Comparison of ENCODE assay signal across 14 mouse cellular contexts in genomic region chr1:162620487-162620886, GRCm38 (mm10). TPM values are rescaled to one million over a fixed set of nuclear protein-coding genes. Genes with fewer than 3 reads are reported as not detected.
DNase-seq lines count a peak whose midpoint lies in the region; ATAC-seq and TF ChIP-seq lines count a peak whose summit lies in the region.
"Had no signal": no experiment of that assay in that cellular context is flagged by ENCODE, and none has a peak within 500 bp of the region (broad histone marks: within the 10 kb centered on the region; RNA-seq: fewer than 3 reads in every experiment).

No protein-coding gene starts in this region.

- peaks cover 7% of the 10 kb centered on the region for H3K4me1 ChIP-seq in bone marrow macrophage, adult 2 months (ENCODE audit: control insufficient read depth, insufficient read depth, low read length)
- H3K4me1 ChIP-seq: liver, embryonic 13.5 days had no signal

- H3K27ac ChIP-seq in bone marrow macrophage, adult 2 months (ENCODE audit: insufficient read depth, low read depth, low read length) = no peak overlapping the region
- H3K27ac ChIP-seq: hindbrain, embryonic 12.5 days; liver, embryonic 13.5 days; midbrain, embryonic 13.5 days had no signal

- DNase-seq in heart, adult 11 months = peak; percentile 58
- DNase-seq in heart, postnatal 36 days = no peak
- peak; percentile 21 for DNase-seq in retina, embryonic 14.5 days (ENCODE audit: low spot score)
- DNase-seq in retina, postnatal 1 day = no peak
- DNase-seq in testis, postnatal 10 days (ENCODE audit: low spot score) = peak; percentile 32
- no peak for DNase-seq in layer of hippocampus, postnatal 25 days (ENCODE audit: extremely low spot score in 1 of 2, low spot score in 1 of 2)
- DNase-seq: cerebellum, adult 11 months; gastrocnemius, postnatal 36 days; liver, embryonic 13.5 days had no signal

- peak; percentile 65 for TF ChIP-seq CTCF in bone marrow macrophage, adult 2 months (IDR thresholded peaks at IDR 0.05; ENCODE audit: low read depth, low read length)

- TF ChIP-seq POLR2A in bone marrow macrophage, adult 2 months (IDR thresholded peaks at IDR 0.05; ENCODE audit: borderline replicate concordance, low read depth, low read length) = no peak

- no peak for ATAC-seq in inflammation-experienced regulatory T-cells, adult 6 months
- ATAC-seq: midbrain, embryonic 13.5 days had no signal

- intact Hi-C loops in heart, postnatal 36 days (cut with DNase I) = no loop called here

- no peak overlapping the region for H3K4me3 ChIP-seq in bone marrow macrophage, adult 2 months (ENCODE audit: insufficient read depth, low read length)
- H3K4me3 ChIP-seq: hindbrain, embryonic 12.5 days; liver, embryonic 13.5 days; midbrain, embryonic 13.5 days had no signal

RNA-seq across cellular contexts. Expression of gene Myoc, which starts 18.5 kb away (rescaled TPM):
- total RNA-seq in heart, postnatal 36 days (2021) = 1 to 10 TPM; 2.1 to 2.5 TPM
- polyA plus RNA-seq in bone marrow macrophage, adult 2 months (2012; ENCODE audit: insufficient read depth, insufficient read length, missing spikeins) = not detected in 2 replicates
- polyA plus RNA-seq in inflammation-experienced regulatory T-cells, adult 6 months (2017; shearing (Covaris generic)) = not detected
- 1 to 10 TPM; 4.1 to 5.4 TPM for total RNA-seq in layer of hippocampus, postnatal 25 days (2021)
- polyA plus RNA-seq: hindbrain, embryonic 12.5 days; liver, embryonic 13.5 days; midbrain, embryonic 13.5 days had no signal

RNA-seq across cellular contexts. Expression of gene Myocos, which starts 37.5 kb away (rescaled TPM):
- total RNA-seq in heart, postnatal 36 days (2021) = not detected
- polyA plus RNA-seq in bone marrow macrophage, adult 2 months (2012; ENCODE audit: insufficient read depth, insufficient read length, missing spikeins) = not detected in 2 replicates
- polyA plus RNA-seq in inflammation-experienced regulatory T-cells, adult 6 months (2017; shearing (Covaris generic)) = not detected
- not detected for total RNA-seq in layer of hippocampus, postnatal 25 days (2021)
- total RNA-seq: gastrocnemius, postnatal 36 days; layer of hippocampus, adult 8-10 months had no signal
- polyA plus RNA-seq: hindbrain, embryonic 12.5 days; liver, embryonic 13.5 days; midbrain, embryonic 13.5 days had no signal

RNA-seq across cellular contexts. Expression of gene Vamp4, which starts 50.2 kb away (rescaled TPM):
- 10 to 100 TPM; 22.8 to 23.7 TPM for total RNA-seq in heart, postnatal 36 days (2021)
- polyA plus RNA-seq in bone marrow macrophage, adult 2 months (2012; ENCODE audit: insufficient read depth, insufficient read length, missing spikeins) = 75.5 and 78.8 TPM in 2 replicates
- 100 to 1,000 TPM in 2 of 3 experiments, 10 to 100 TPM in 1; 93.6 to 112 (median 104) TPM for polyA plus RNA-seq in inflammation-experienced regulatory T-cells, adult 6 months (2017; shearing (Covaris generic))
- 100 to 1,000 TPM in 1 of 2 experiments, 10 to 100 TPM in 1; 97.6 to 100 TPM for total RNA-seq in layer of hippocampus, postnatal 25 days (2021)

Comparison
In these comparisons a context has a peak if more than half of its experiments do, and no peak if none do; other contexts are left out.
1. DNase-seq: peak in heart, adult 11 months (single experiment), retina, embryonic 14.5 days (single experiment) and testis, postnatal 10 days (single experiment); none in heart, postnatal 36 days (0 of 2), retina, postnatal 1 day (single experiment) and layer of hippocampus, postnatal 25 days (0 of 2).